Mouse (Mus musculus): Measurements from ENCODE around the gene Pla2g4b. TPM values are rescaled to one million over a fixed set of nuclear protein-coding genes. Genes with fewer than 3 reads are reported as not detected.

Gene Pla2g4b
- polyA plus RNA-seq, 1 experiment from 2014 or later = 1.5 TPM

DNA sequence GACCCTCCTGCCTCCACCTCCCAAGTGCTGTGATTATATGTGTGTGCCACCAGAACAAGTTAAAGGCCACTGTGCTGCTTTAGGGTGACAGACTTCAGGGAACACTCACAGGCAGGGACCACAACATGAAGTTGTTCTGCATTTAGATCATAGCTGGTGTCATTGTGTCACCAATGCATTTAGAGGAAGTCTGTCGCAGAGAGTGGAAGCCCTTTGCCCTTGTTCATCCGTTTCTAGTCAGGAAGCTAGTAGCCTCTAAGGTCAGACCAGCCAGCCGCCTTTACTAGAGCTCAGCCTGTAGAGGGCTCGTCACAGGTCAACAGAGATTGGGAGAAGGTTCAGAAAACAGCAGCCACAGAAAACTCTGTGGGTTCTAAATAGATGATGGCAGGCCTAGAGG lies 24.5 kb upstream of the Pla2g4b start:
- 67% methylated on average over 4 of the region's 4 CpGs for WGBS
- DNase-seq (ENCODE audit: low spot score) (no peak), ATAC-seq (replicated peaks; ENCODE audit: low FRiP score) (no peak)
- Histone ChIP-seq H3K36me3 (ENCODE audit: control insufficient read depth, insufficient read depth, low read length) (no peaks in the 10 kb centered on the region), H3K27ac (ENCODE audit: low read depth, low read length) (no peak overlapping the region), H3K27me3 (ENCODE audit: control insufficient read depth, insufficient read depth, low read length) (no peaks in the 10 kb centered on the region), H3K9me3 (ENCODE audit: control insufficient read depth, low read length) (no peaks in the 10 kb centered on the region), H3K9ac (ENCODE audit: low read length) (no peak overlapping the region), H3K4me2 (ENCODE audit: low read depth, low read length, severe bottlenecking) (no peak overlapping the region), H3K4me3 (ENCODE audit: low read depth, low read length) (no peak overlapping the region), H3K4me1 (replicated peaks; ENCODE audit: control insufficient read depth, insufficient read depth, low read length) (no peaks in the 10 kb centered on the region)

DNA sequence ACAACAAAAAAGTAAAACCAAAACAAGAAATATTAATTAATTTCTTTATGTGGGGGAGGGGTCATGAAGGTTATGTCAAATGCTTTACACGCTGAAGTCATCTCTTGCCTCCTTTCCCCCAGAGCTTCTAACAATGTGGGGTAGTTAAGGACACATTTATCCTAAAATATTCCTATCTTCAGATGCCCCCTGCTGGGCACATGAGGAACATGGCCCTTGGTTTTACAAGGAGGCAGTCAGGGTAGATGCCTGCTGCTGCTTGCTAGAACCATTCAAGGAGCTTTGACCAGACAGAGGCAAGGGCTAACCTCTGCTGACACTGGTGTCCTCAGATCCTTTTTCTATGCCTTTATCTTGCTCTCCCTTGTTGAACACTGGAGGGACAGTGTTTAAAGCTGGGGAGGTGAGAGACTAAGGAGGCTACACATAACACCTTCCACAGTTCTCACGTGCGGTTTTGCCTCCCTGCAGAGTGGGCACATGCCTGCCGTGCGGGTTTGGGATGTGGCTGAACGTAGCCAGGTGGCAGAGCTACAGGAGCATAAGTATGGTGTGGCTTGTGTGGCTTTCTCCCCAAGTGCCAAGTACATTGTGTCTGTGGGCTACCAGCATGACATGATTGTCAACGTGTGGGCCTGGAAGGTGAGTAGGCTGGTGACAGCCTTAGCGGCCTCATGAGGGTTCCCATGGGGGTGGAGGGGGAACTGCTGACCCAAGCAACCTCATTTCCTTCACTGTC lies 21.6 kb upstream of the Pla2g4b start:
- H3K9ac ChIP-seq (ENCODE audit: low read length) = no peak overlapping the region
- no peaks in the 10 kb centered on the region for H3K4me1 ChIP-seq (replicated peaks; ENCODE audit: control insufficient read depth, insufficient read depth, low read length)
- DNase-seq (ENCODE audit: low spot score) = no peak
- no peak overlapping the region for H3K4me2 ChIP-seq (ENCODE audit: low read depth, low read length, severe bottlenecking)
- 89% methylated on average over 8 of the region's 8 CpGs for WGBS
- no peak overlapping the region for H3K27ac ChIP-seq (ENCODE audit: low read depth, low read length)
- H3K4me3 ChIP-seq (ENCODE audit: low read depth, low read length) = no peak overlapping the region
- H3K36me3 ChIP-seq (ENCODE audit: control insufficient read depth, insufficient read depth, low read length) = no peaks in the 10 kb centered on the region
- H3K27me3 ChIP-seq (ENCODE audit: control insufficient read depth, insufficient read depth, low read length) = no peaks in the 10 kb centered on the region
- no peak for ATAC-seq (replicated peaks; ENCODE audit: low FRiP score)
- H3K9me3 ChIP-seq (ENCODE audit: control insufficient read depth, low read length) = no peaks in the 10 kb centered on the region

DNA sequence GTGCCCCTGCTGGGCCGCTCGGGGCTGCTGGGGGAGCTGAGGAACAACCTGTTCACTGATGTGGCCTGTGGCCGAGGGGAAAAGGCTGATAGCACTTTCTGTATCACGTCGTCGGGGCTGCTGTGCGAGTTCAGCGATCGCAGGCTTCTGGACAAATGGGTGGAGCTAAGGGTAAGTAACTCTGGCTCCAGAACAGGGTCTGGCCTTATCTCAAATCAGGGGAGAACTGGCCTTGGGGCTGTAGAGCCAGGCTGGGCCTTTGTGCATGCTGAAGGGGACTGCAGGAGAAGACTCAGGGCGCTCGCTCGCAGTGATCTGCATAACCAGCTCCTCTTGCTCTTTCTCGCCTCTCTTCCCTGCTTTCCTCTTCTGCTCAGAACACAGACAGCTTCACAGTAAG lies 20.3 kb upstream of the Pla2g4b start:
- Histone ChIP-seq H3K9me3 (ENCODE audit: control insufficient read depth, low read length) (no peaks in the 10 kb centered on the region), H3K27ac (ENCODE audit: low read depth, low read length) (no peak overlapping the region), H3K27me3 (ENCODE audit: control insufficient read depth, insufficient read depth, low read length) (no peaks in the 10 kb centered on the region), H3K9ac (ENCODE audit: low read length) (no peak overlapping the region), H3K4me2 (ENCODE audit: low read depth, low read length, severe bottlenecking) (no peak overlapping the region), H3K4me3 (ENCODE audit: low read depth, low read length) (no peak overlapping the region), H3K36me3 (ENCODE audit: control insufficient read depth, insufficient read depth, low read length) (no peaks in the 10 kb centered on the region), H3K4me1 (replicated peaks; ENCODE audit: control insufficient read depth, insufficient read depth, low read length) (no peaks in the 10 kb centered on the region)
- WGBS = 92% methylated on average over 13 of the region's 13 CpGs
- no peak for ATAC-seq (replicated peaks; ENCODE audit: low FRiP score)
- no peak for DNase-seq (ENCODE audit: low spot score)

DNA sequence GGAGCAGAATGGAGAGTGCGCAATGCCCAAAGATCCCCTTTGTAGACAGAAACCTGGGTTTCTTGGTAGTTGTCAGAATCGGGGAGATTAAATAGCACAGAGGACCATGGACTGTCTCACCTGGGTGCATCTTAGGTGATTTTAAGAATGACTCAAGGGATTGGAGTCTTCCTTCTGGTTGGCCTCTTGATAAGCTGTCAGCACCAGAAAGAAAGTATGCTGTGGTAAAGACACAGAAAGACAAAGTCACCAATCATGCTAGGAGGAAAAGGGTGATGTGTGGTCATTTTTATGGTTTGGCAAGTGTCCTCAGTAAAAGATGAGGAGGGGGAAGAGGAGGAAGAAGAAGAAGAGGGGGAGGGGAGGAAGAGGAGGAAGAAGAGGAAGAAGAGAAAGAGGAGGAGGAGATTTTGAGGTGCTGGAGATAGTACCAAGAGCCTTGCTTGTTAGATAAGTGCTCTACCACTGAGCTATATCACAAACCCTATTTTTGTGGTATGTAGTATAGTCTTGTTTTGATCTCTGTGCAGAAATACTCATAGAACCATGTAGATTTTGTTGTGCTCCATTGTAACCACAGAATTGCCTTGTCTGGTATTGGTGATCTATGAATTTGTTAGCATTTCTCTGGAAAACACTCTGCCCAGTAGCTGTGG lies 19.3 kb upstream of the Pla2g4b start:
- Histone ChIP-seq H3K4me2 (ENCODE audit: low read depth, low read length, severe bottlenecking) (no peak overlapping the region), H3K36me3 (ENCODE audit: control insufficient read depth, insufficient read depth, low read length) (no peaks in the 10 kb centered on the region), H3K4me3 (ENCODE audit: low read depth, low read length) (no peak overlapping the region), H3K27me3 (ENCODE audit: control insufficient read depth, insufficient read depth, low read length) (no peaks in the 10 kb centered on the region), H3K27ac (ENCODE audit: low read depth, low read length) (no peak overlapping the region), H3K9me3 (ENCODE audit: control insufficient read depth, low read length) (no peaks in the 10 kb centered on the region), H3K4me1 (replicated peaks; ENCODE audit: control insufficient read depth, insufficient read depth, low read length) (no peaks in the 10 kb centered on the region), H3K9ac (ENCODE audit: low read length) (no peak overlapping the region)
- no peak for DNase-seq (ENCODE audit: low spot score)
- 95% methylated on average over 2 of the region's 2 CpGs for WGBS
- no peak for ATAC-seq (replicated peaks; ENCODE audit: low FRiP score)

DNA sequence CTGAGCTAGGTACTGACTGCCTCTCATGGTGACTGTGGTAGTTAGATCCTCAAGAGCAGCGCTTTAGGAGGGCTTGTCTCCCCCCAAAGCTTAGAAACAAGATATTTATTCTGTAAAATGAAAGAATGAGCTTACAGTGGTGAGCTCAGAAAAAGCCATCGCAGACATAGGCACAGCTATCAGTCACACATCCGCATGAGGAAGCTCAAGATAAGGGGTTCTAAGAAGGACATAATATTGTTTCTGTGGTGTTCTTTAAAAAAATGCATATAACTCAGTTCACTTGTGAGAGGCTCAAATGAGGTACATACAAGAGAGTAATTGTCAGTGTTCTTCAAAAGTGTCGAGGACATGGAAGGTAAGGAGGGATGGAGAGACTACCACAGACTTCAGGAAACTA lies 17.3 kb upstream of the Pla2g4b start:
- no peak for ATAC-seq (replicated peaks; ENCODE audit: low FRiP score)

DNA sequence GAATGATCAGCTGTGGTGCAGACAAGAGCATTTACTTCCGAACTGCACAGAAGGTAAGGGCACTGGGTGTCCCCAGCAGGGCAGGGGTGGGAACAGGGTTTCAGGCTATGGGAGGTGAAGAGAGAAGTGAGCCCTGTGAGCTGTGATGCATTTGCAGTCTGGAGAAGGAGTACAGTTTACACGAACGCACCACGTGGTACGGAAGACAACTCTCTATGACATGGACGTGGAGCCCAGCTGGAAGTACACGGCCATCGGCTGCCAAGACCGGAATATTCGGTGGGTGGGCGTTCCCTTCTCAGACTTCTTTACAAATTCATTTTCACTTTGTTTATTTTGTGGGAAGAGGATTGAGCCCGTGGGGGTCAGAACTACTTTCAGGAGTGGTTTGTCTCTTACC lies 15.6 kb upstream of the Pla2g4b start:
- DNase-seq (ENCODE audit: low spot score) (no peak), ATAC-seq (replicated peaks; ENCODE audit: low FRiP score) (no peak)
- Histone ChIP-seq H3K36me3 (ENCODE audit: control insufficient read depth, insufficient read depth, low read length) (no peaks in the 10 kb centered on the region), H3K27ac (ENCODE audit: low read depth, low read length) (no peak overlapping the region), H3K4me3 (ENCODE audit: low read depth, low read length) (no peak overlapping the region), H3K4me2 (ENCODE audit: low read depth, low read length, severe bottlenecking) (no peak overlapping the region), H3K27me3 (ENCODE audit: control insufficient read depth, insufficient read depth, low read length) (no peaks in the 10 kb centered on the region), H3K9me3 (ENCODE audit: control insufficient read depth, low read length) (no peaks in the 10 kb centered on the region), H3K9ac (ENCODE audit: low read length) (no peak overlapping the region), H3K4me1 (replicated peaks; ENCODE audit: control insufficient read depth, insufficient read depth, low read length) (no peaks in the 10 kb centered on the region)
- WGBS = 91% methylated on average over 12 of the region's 12 CpGs

More for the DNA sequence above, 17.3 kb upstream of the Pla2g4b start:
- no peak overlapping the region for H3K27ac ChIP-seq (ENCODE audit: low read depth, low read length)
- DNase-seq (ENCODE audit: low spot score) = no peak
- H3K4me1 ChIP-seq (replicated peaks; ENCODE audit: control insufficient read depth, insufficient read depth, low read length) = no peaks in the 10 kb centered on the region
- no peak overlapping the region for H3K9ac ChIP-seq (ENCODE audit: low read length)
- 91% methylated on average over 4 of the region's 4 CpGs for WGBS
- no peaks in the 10 kb centered on the region for H3K27me3 ChIP-seq (ENCODE audit: control insufficient read depth, insufficient read depth, low read length)
- no peaks in the 10 kb centered on the region for H3K9me3 ChIP-seq (ENCODE audit: control insufficient read depth, low read length)
- no peak overlapping the region for H3K4me2 ChIP-seq (ENCODE audit: low read depth, low read length, severe bottlenecking)
- H3K4me3 ChIP-seq (ENCODE audit: low read depth, low read length) = no peak overlapping the region
- H3K36me3 ChIP-seq (ENCODE audit: control insufficient read depth, insufficient read depth, low read length) = no peaks in the 10 kb centered on the region

DNA sequence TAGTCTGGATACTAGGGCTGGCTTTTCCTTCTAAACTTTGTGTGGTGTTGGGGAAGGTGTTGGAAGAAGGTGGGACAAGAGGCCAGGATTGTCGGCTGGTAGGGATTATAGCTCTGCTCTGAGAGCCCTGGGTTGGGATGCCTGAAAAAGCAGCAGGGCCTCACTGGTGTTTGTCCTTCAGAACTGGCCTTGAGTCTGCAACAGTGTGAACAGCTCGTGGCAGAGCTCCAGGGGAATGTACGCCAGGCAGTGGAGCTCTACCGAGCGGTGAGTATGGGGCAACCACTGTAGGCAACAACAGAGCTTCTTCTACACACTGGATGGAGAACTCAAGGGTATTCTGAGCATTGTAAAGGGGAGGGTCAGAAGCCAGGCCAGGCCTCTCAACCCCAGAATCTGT lies 8.9 kb upstream of the Pla2g4b start:
- DNase-seq (ENCODE audit: low spot score) = no peak
- peaks cover 6% of the 10 kb centered on the region; the same call in 1 of the 2 replicates for H3K4me1 ChIP-seq (replicated peaks; ENCODE audit: control insufficient read depth, insufficient read depth, low read length)
- no peak for ATAC-seq (replicated peaks; ENCODE audit: low FRiP score)
- H3K36me3 ChIP-seq (ENCODE audit: control insufficient read depth, insufficient read depth, low read length) = no peaks in the 10 kb centered on the region
- no peak overlapping the region for H3K4me3 ChIP-seq (ENCODE audit: low read depth, low read length)
- H3K9me3 ChIP-seq (ENCODE audit: control insufficient read depth, low read length) = no peaks in the 10 kb centered on the region
- no peak overlapping the region for H3K9ac ChIP-seq (ENCODE audit: low read length)
- H3K27me3 ChIP-seq (ENCODE audit: control insufficient read depth, insufficient read depth, low read length) = no peaks in the 10 kb centered on the region
- WGBS = 92% methylated on average over 5 of the region's 5 CpGs
- no peak overlapping the region for H3K4me2 ChIP-seq (ENCODE audit: low read depth, low read length, severe bottlenecking)
- no peak overlapping the region for H3K27ac ChIP-seq (ENCODE audit: low read depth, low read length)

DNA sequence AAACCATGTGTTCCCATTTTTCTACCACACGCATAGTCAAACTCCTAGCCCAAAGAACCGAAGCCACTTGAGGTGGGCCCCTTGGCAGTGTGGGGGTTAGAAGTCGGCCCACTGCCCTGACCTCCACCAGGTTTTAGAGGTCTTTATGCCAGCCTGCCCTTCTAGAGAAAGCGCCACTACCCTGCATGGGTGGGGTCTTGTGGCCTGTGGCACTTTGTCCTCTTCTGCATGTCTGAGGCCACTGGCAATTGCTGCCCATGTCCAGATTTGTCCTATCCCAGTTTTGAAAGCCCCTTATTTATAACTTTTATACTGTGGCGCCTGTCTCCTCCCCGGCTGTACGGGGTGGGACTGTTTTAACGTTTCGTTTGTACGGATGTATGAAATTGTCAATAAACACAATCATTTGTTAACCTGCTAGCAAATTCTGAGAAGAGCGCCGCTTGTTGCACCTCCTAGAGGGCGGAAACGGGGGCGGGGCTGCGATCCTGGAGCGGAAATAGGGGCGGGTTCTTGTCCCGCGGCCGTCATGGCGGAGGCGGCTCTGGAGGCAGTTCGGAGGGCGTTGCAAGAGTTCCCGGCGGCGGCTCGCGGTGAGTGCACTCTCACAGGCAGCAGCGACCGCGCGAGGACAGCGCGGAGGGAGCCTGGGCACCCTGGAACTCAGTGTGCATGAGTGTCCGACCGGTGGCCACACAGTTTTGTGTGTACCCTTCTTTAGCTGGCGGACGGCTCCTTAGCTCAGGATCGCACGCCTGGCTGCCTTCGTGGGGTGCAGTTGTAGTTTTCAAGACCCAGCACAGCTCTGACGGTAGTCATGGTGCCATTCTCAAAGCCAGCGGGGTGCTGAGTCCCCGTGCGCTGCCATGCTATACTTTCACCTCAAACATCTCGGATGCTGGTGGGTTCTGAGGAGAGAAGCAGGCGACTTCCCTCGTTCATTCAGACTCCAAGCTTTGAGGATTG lies 6.0 kb upstream of the Pla2g4b start, which contains the start of the genes Jmjd7 and Gm28042:
Gene Jmjd7 (plus strand): TSS at position 500 of the 966 bp plus-strand sequence.
Gene Gm28042 (plus strand): TSS at position 510 of the 966 bp plus-strand sequence.
- DNase-seq (ENCODE audit: low spot score) = peak; percentile 94
- H3K4me3 ChIP-seq (ENCODE audit: low read depth, low read length) = peak within 1 kb of the TSS; percentile 84
- H3K36me3 ChIP-seq (ENCODE audit: control insufficient read depth, insufficient read depth, low read length) = no peaks in the 10 kb centered on the region; the same call in 1 of the 2 replicates
- peaks cover 6% of the 10 kb centered on the region; the same call in 1 of the 2 replicates for H3K4me1 ChIP-seq (replicated peaks; ENCODE audit: control insufficient read depth, insufficient read depth, low read length)
- H3K27me3 ChIP-seq (ENCODE audit: control insufficient read depth, insufficient read depth, low read length) = no peaks in the 10 kb centered on the region
- peak within 1 kb of the TSS; percentile 39 for H3K27ac ChIP-seq (ENCODE audit: low read depth, low read length)
- WGBS = 5% methylated on average over 50 of the region's 50 CpGs
- H3K9me3 ChIP-seq (ENCODE audit: control insufficient read depth, low read length) = no peaks in the 10 kb centered on the region
- peak within 1 kb of the TSS; percentile 90 for H3K9ac ChIP-seq (ENCODE audit: low read length)
- ATAC-seq (replicated peaks; ENCODE audit: low FRiP score) = peak; percentile 89
- peak within 1 kb of the TSS; percentile 71 for H3K4me2 ChIP-seq (ENCODE audit: low read depth, low read length, severe bottlenecking)
